Mouse (Mus musculus): ENCODE results near the gene Nacad. TPM values are rescaled to one million over a fixed set of nuclear protein-coding genes. Genes with fewer than 3 reads are reported as not detected.
"Not testable (repeated sequence)": the region's sequence is repeated elsewhere in the genome, so short reads cannot be mapped to it uniquely, and the experiment has no call there.

Nacad gene
- polyA plus RNA-seq (2012; rRNA removed), result 92.6 and 134 TPM in 2 replicates

- peak; percentile 97 for DNase-seq (ENCODE audit: low read depth)
These were observed at the start of gene Nacad for GRCm38 (mm10) chr11:6605491-6606399. Gene Nacad (minus strand): TSS chr11:6606053.

GRCm38 (mm10) chr11:6654903-6655302 lies 49.0 kb upstream of the Nacad start:
- TF ChIP-seq CTCF (IDR thresholded peaks at IDR 0.05; ENCODE audit: borderline replicate concordance, extremely low read depth, insufficient read depth, insufficient read length), result peak; percentile 80; the same call in 1 of the 2 replicates
- no peak for TF ChIP-seq POLR2A (IDR thresholded peaks at IDR 0.05; ENCODE audit: borderline replicate concordance, extremely low read depth, insufficient read depth, insufficient read length, poor library complexity, severe bottlenecking)
- DNase-seq (ENCODE audit: low read depth), result peak; percentile 97

More at GRCm38 (mm10) chr11:6605491-6606399, at the start of gene Nacad:
- TF ChIP-seq POLR2A (IDR thresholded peaks at IDR 0.05; ENCODE audit: borderline replicate concordance, extremely low read depth, insufficient read depth, insufficient read length, poor library complexity, severe bottlenecking) (peak; percentile 52; the same call in 1 of the 2 replicates), CTCF (IDR thresholded peaks at IDR 0.05; ENCODE audit: borderline replicate concordance, extremely low read depth, insufficient read depth, insufficient read length) (no peak)

GRCm38 (mm10) chr11:6652978-6653377 lies 47.1 kb upstream of the Nacad start:
- not testable (repeated sequence) for DNase-seq (ENCODE audit: low read depth)
- peak; percentile 28; the same call in 1 of the 2 replicates for TF ChIP-seq CTCF (IDR thresholded peaks at IDR 0.05; ENCODE audit: borderline replicate concordance, extremely low read depth, insufficient read depth, insufficient read length)

- no peak for TF ChIP-seq POLR2A (IDR thresholded peaks at IDR 0.05; ENCODE audit: borderline replicate concordance, extremely low read depth, insufficient read depth, insufficient read length, poor library complexity, severe bottlenecking)
- no peak for TF ChIP-seq CTCF (IDR thresholded peaks at IDR 0.05; ENCODE audit: borderline replicate concordance, extremely low read depth, insufficient read depth, insufficient read length)
- DNase-seq (ENCODE audit: low read depth), result no peak
These were observed 44.7 kb upstream of the Nacad start for GRCm38 (mm10) chr11:6650519-6650918.

GRCm38 (mm10) chr11:6647831-6648724 lies 42.2 kb upstream of the Nacad start:
- DNase-seq (ENCODE audit: low read depth), result no peak
- TF ChIP-seq POLR2A (IDR thresholded peaks at IDR 0.05; ENCODE audit: borderline replicate concordance, extremely low read depth, insufficient read depth, insufficient read length, poor library complexity, severe bottlenecking), result no peak
- peak; percentile 26; the same call in 1 of the 2 replicates for TF ChIP-seq CTCF (IDR thresholded peaks at IDR 0.05; ENCODE audit: borderline replicate concordance, extremely low read depth, insufficient read depth, insufficient read length)

GRCm38 (mm10) chr11:6644566-6644965 lies 38.7 kb upstream of the Nacad start:
- DNase-seq (ENCODE audit: low read depth), result peak; percentile 31

GRCm38 (mm10) chr11:6639072-6639471 lies 33.2 kb upstream of the Nacad start:
- DNase-seq (ENCODE audit: low read depth), result no peak
- TF ChIP-seq POLR2A (IDR thresholded peaks at IDR 0.05; ENCODE audit: borderline replicate concordance, extremely low read depth, insufficient read depth, insufficient read length, poor library complexity, severe bottlenecking), result no peak
- TF ChIP-seq CTCF (IDR thresholded peaks at IDR 0.05; ENCODE audit: borderline replicate concordance, extremely low read depth, insufficient read depth, insufficient read length), result no peak

More at GRCm38 (mm10) chr11:6644566-6644965, 38.7 kb upstream of the Nacad start:
- no peak for TF ChIP-seq CTCF (IDR thresholded peaks at IDR 0.05; ENCODE audit: borderline replicate concordance, extremely low read depth, insufficient read depth, insufficient read length)

- no peak for DNase-seq (ENCODE audit: low read depth)
- TF ChIP-seq CTCF (IDR thresholded peaks at IDR 0.05; ENCODE audit: borderline replicate concordance, extremely low read depth, insufficient read depth, insufficient read length) (no peak), POLR2A (IDR thresholded peaks at IDR 0.05; ENCODE audit: borderline replicate concordance, extremely low read depth, insufficient read depth, insufficient read length, poor library complexity, severe bottlenecking) (no peak)
These were observed 32.7 kb upstream of the Nacad start, which contains the start of gene Wap for GRCm38 (mm10) chr11:6638537-6638936. Gene Wap (minus strand): TSS chr11:6638637.

GRCm38 (mm10) chr11:6636150-6636549 lies 30.3 kb upstream of the Nacad start:
- no peak for DNase-seq (ENCODE audit: low read depth)
- TF ChIP-seq CTCF (IDR thresholded peaks at IDR 0.05; ENCODE audit: borderline replicate concordance, extremely low read depth, insufficient read depth, insufficient read length) (no peak), POLR2A (IDR thresholded peaks at IDR 0.05; ENCODE audit: borderline replicate concordance, extremely low read depth, insufficient read depth, insufficient read length, poor library complexity, severe bottlenecking) (no peak)

- peak; percentile 45; the same call in 1 of the 2 replicates for TF ChIP-seq CTCF (IDR thresholded peaks at IDR 0.05; ENCODE audit: borderline replicate concordance, extremely low read depth, insufficient read depth, insufficient read length)
- TF ChIP-seq POLR2A (IDR thresholded peaks at IDR 0.05; ENCODE audit: borderline replicate concordance, extremely low read depth, insufficient read depth, insufficient read length, poor library complexity, severe bottlenecking), result no peak
- peak; percentile 48 for DNase-seq (ENCODE audit: low read depth)
These were observed 23.8 kb upstream of the Nacad start for GRCm38 (mm10) chr11:6629655-6630054.

GRCm38 (mm10) chr11:6628568-6628967 lies 22.7 kb upstream of the Nacad start:
- peak; percentile 68 for TF ChIP-seq CTCF (IDR thresholded peaks at IDR 0.05; ENCODE audit: borderline replicate concordance, extremely low read depth, insufficient read depth, insufficient read length)
- no peak for TF ChIP-seq POLR2A (IDR thresholded peaks at IDR 0.05; ENCODE audit: borderline replicate concordance, extremely low read depth, insufficient read depth, insufficient read length, poor library complexity, severe bottlenecking)
- DNase-seq (ENCODE audit: low read depth), result peak; percentile 32

Data from brain, embryonic 14.5 days (tissue).